16 mouse cellular contexts compared by ENCODE assay signal in genomic region chr8:23314275-23315123, GRCm38 (mm10).
A peak's percentile ranks its signal among the peaks of the same experiment; 100 is the strongest.
DNase-seq lines count a peak whose midpoint lies in the region; ATAC-seq and TF ChIP-seq lines count a peak whose summit lies in the region.
"Had no signal": no experiment of that assay in that cellular context is flagged by ENCODE, and none has a peak within 500 bp of the region (broad histone marks: within the 10 kb centered on the region; RNA-seq: fewer than 3 reads in every experiment).

No protein-coding gene starts in this region.

- 0 out of 2 replicates have a peak overlapping the region, but pooled peaks have one; percentile 9 for H3K4me2 ChIP-seq in embryonic facial prominence, embryonic 12.5 days (replicated peaks)
- peak overlapping the region; percentile 36 for H3K4me2 ChIP-seq in embryonic facial prominence, embryonic 13.5 days
- 0 out of 2 replicates have a peak overlapping the region, but pooled peaks have one; percentile 5 for H3K4me2 ChIP-seq in limb, embryonic 14.5 days (replicated peaks; ENCODE audit: low read depth, low read length, severe bottlenecking)
- H3K4me2 ChIP-seq: heart, embryonic 12.5 days; hindbrain, embryonic 15.5 days had no signal

- TF ChIP-seq POLR2A in limb, embryonic 14.5 days (IDR thresholded peaks at IDR 0.05; ENCODE audit: borderline replicate concordance, extremely low read depth, insufficient read depth, insufficient read length), result no peak

- no peaks in the 10 kb centered on the region for H3K27me3 ChIP-seq in embryonic facial prominence, embryonic 12.5 days
- no peaks in the 10 kb centered on the region for H3K27me3 ChIP-seq in embryonic facial prominence, embryonic 10.5 days (replicated peaks; ENCODE audit: low read depth, poor library complexity, severe bottlenecking)
- no peaks in the 10 kb centered on the region for H3K27me3 ChIP-seq in embryonic facial prominence, embryonic 13.5 days
- no peaks in the 10 kb centered on the region for H3K27me3 ChIP-seq in limb, embryonic 14.5 days (ENCODE audit: control insufficient read depth, insufficient read depth, low read length)
- H3K27me3 ChIP-seq: heart, embryonic 12.5 days; hindbrain, embryonic 15.5 days had no signal

- no peak for DNase-seq in embryonic facial prominence, embryonic 10.5 days (ENCODE audit: low spot score)
- peak; percentile 20 for DNase-seq in layer of hippocampus, adult 11-12 months (ENCODE audit: low spot score)
- DNase-seq in layer of hippocampus, postnatal 36 days, result no peak
- peak; percentile 52 for DNase-seq in limb, embryonic 14.5 days (ENCODE audit: low spot score)
- no peak for DNase-seq in left cerebral cortex, adult 11 months (ENCODE audit: low spot score)
- no peak for DNase-seq in left cerebral cortex, postnatal 36 days (ENCODE audit: low spot score in 2 of 2)
- DNase-seq: adrenal gland, postnatal 36 days; cerebellum, adult 2 months; lung, adult 18-20 months; spleen, adult 18-20 months; thymus, adult 2 months had no signal

- H3K9ac ChIP-seq in embryonic facial prominence, embryonic 12.5 days, result no peak overlapping the region
- H3K9ac ChIP-seq in embryonic facial prominence, embryonic 13.5 days, result no peak overlapping the region
- no peak overlapping the region for H3K9ac ChIP-seq in limb, embryonic 14.5 days (ENCODE audit: low read depth, low read length, severe bottlenecking)
- H3K9ac ChIP-seq: heart, embryonic 12.5 days; hindbrain, embryonic 15.5 days had no signal

- intact Hi-C loops in left cerebral cortex, postnatal 36 days (cut with DNase I), result no loop called here

- H3K4me1 ChIP-seq in embryonic facial prominence, embryonic 12.5 days, result peaks cover 16% of the 10 kb centered on the region
- H3K4me1 ChIP-seq in embryonic facial prominence, embryonic 10.5 days, result peaks cover under 1% of the 10 kb centered on the region; the same call in 1 of the 2 replicates
- H3K4me1 ChIP-seq in embryonic facial prominence, embryonic 13.5 days, result peaks cover 28% of the 10 kb centered on the region
- H3K4me1 ChIP-seq in limb, embryonic 14.5 days (ENCODE audit: control insufficient read depth, insufficient read depth, low read length), result peaks cover 12% of the 10 kb centered on the region
- H3K4me1 ChIP-seq: hindbrain, embryonic 15.5 days had no signal

- 48% methylated on average over 16 of the region's 16 CpGs for WGBS in embryonic facial prominence, embryonic 12.5 days
- 78% methylated on average over 16 of the region's 16 CpGs for WGBS in embryonic facial prominence, embryonic 10.5 days
- WGBS in embryonic facial prominence, embryonic 13.5 days, result 24% methylated on average over 16 of the region's 16 CpGs
- 33% methylated on average over 16 of the region's 16 CpGs for WGBS in limb, embryonic 14.5 days

- H3K36me3 ChIP-seq in embryonic facial prominence, embryonic 12.5 days, result no peaks in the 10 kb centered on the region
- H3K36me3 ChIP-seq in embryonic facial prominence, embryonic 10.5 days (replicated peaks), result no peaks in the 10 kb centered on the region
- no peaks in the 10 kb centered on the region for H3K36me3 ChIP-seq in embryonic facial prominence, embryonic 13.5 days
- H3K36me3 ChIP-seq in limb, embryonic 14.5 days (ENCODE audit: control insufficient read depth, insufficient read depth, low read length), result no peaks in the 10 kb centered on the region
- H3K36me3 ChIP-seq: heart, embryonic 12.5 days; hindbrain, embryonic 15.5 days had no signal

- H3K9me3 ChIP-seq in embryonic facial prominence, embryonic 12.5 days, result peaks cover 4% of the 10 kb centered on the region; the same call in 1 of the 2 replicates
- peaks cover 7% of the 10 kb centered on the region for H3K9me3 ChIP-seq in embryonic facial prominence, embryonic 10.5 days
- peaks cover 4% of the 10 kb centered on the region; the same call in 1 of the 2 replicates for H3K9me3 ChIP-seq in embryonic facial prominence, embryonic 13.5 days
- 0 out of 2 replicates have a peak, but pooled peaks cover 5% of the 10 kb centered on the region for H3K9me3 ChIP-seq in limb, embryonic 14.5 days (ENCODE audit: control insufficient read depth, low read length)
- H3K9me3 ChIP-seq: heart, embryonic 12.5 days; hindbrain, embryonic 15.5 days had no signal

- peak overlapping the region; percentile 13 for H3K27ac ChIP-seq in embryonic facial prominence, embryonic 12.5 days
- H3K27ac ChIP-seq in embryonic facial prominence, embryonic 10.5 days (replicated peaks), result no peak overlapping the region
- H3K27ac ChIP-seq in embryonic facial prominence, embryonic 13.5 days, result peak overlapping the region; percentile 65
- H3K27ac ChIP-seq in limb, embryonic 14.5 days (replicated peaks; ENCODE audit: low read depth, low read length), result no peak overlapping the region; the same call in 1 of the 2 replicates
- H3K27ac ChIP-seq: hindbrain, embryonic 15.5 days had no signal

- H3K4me3 ChIP-seq in embryonic facial prominence, embryonic 12.5 days, result no peak overlapping the region
- no peak overlapping the region for H3K4me3 ChIP-seq in embryonic facial prominence, embryonic 10.5 days
- H3K4me3 ChIP-seq in embryonic facial prominence, embryonic 13.5 days, result no peak overlapping the region
- no peak overlapping the region for H3K4me3 ChIP-seq in limb, embryonic 14.5 days (replicated peaks; ENCODE audit: low read length)
- H3K4me3 ChIP-seq: heart, embryonic 12.5 days; hindbrain, embryonic 15.5 days had no signal

- ATAC-seq in embryonic facial prominence, embryonic 12.5 days (ENCODE audit: insufficient number of reproducible peaks, insufficient read depth, low FRiP score, low TSS enrichment), result no peak
- ATAC-seq in embryonic facial prominence, embryonic 13.5 days (ENCODE audit: insufficient number of reproducible peaks, insufficient read depth, low FRiP score, low TSS enrichment, low read depth), result no peak
- ATAC-seq in limb, embryonic 14.5 days (ENCODE audit: low FRiP score, low read depth), result no peak
- ATAC-seq: activated CD4-positive, CD25-positive, alpha-beta regulatory T cell, adult 4 months had no signal

Comparison
In these comparisons a context has a peak if more than half of its experiments do, and no peak if none do; other contexts are left out.
1. H3K27ac ChIP-seq: peak in embryonic facial prominence, embryonic 12.5 days (single experiment) and embryonic facial prominence, embryonic 13.5 days (single experiment); none in embryonic facial prominence, embryonic 10.5 days (single experiment) and limb, embryonic 14.5 days (single experiment).
2. DNase-seq: peak in layer of hippocampus, adult 11-12 months (single experiment) and limb, embryonic 14.5 days (single experiment); none in embryonic facial prominence, embryonic 10.5 days (single experiment), layer of hippocampus, postnatal 36 days (0 of 2), left cerebral cortex, adult 11 months (single experiment) and left cerebral cortex, postnatal 36 days (0 of 2).
3. Peak in every context shown above with its lines, with median percentiles within 50 percentile points of each other: H3K4me2 ChIP-seq.